Mouse (Mus musculus) MEL (cell line): Measurements from ENCODE around the gene Tuba3a.

Source experiments
- CTCF ChIP-seq, 3 experiments: IDR thresholded peaks in 2 of 3; conservative IDR thresholded peaks in 1 of 3; 2 replicates each; pipeline ENCODE4 v1.5.1; 2011 to 2012; ENCODE audit warnings: low read length in 3 of 3, low read depth in 2 of 3, mild to moderate bottlenecking in 2 of 3, improper control_type of control experiment in 1 of 3, inconsistent platforms in 1 of 3, mixed read lengths in 1 of 3, moderate library complexity in 1 of 3; ENCODE audit not compliant: control insufficient read depth in 1 of 3, insufficient read depth in 1 of 3, poor library complexity in 1 of 3, severe bottlenecking in 1 of 3
- KAT2A ChIP-seq: conservative IDR thresholded peaks from 2 replicates; pipeline ENCODE4 v1.6.1; 2012; ENCODE audit warnings: low read depth, low read length, improper control_type of control experiment, inconsistent platforms
- POLR2A ChIP-seq, 2 experiments: IDR thresholded peaks; 2 replicates each; pipeline ENCODE4 v1.6.1; 2011 to 2012; ENCODE audit warnings: low read length in 2 of 2, mild to moderate bottlenecking in 2 of 2, control low read depth in 1 of 2, improper control_type of control experiment in 1 of 2, low read depth in 1 of 2, moderate library complexity in 1 of 2; ENCODE audit not compliant: control insufficient read depth in 1 of 2, insufficient read depth in 1 of 2, poor library complexity in 1 of 2
- UBTF ChIP-seq: IDR thresholded peaks from 2 replicates; pipeline ENCODE4 v1.6.1; 2012; ENCODE audit warnings: low read depth, mild to moderate bottlenecking, inconsistent platforms, low read length, improper control_type of control experiment, moderate library complexity, borderline replicate concordance; ENCODE audit not compliant: insufficient read depth
- ZC3H11A ChIP-seq: IDR thresholded peaks from 2 replicates; pipeline ENCODE4 v1.6.1; 2012; ENCODE audit warnings: low read depth, mild to moderate bottlenecking, inconsistent platforms, low read length, improper control_type of control experiment

GRCm38 (mm10) chr6:125260006-125260555 lies 25.8 kb downstream of the Tuba3a start:
- TF ChIP-seq UBTF (no peak), CTCF (IDR thresholded peaks at IDR 0.05 in 2 of 3, conservative IDR thresholded peaks at IDR 0.05 in 1 of 3; ENCODE audit: control insufficient read depth in 1 of 3, insufficient read depth in 1 of 3, low read depth in 2 of 3, low read length in 3 of 3, poor library complexity in 1 of 3, severe bottlenecking in 1 of 3) (no peak), POLR2A (IDR thresholded peaks at IDR 0.05; ENCODE audit: control insufficient read depth in 1 of 2, insufficient read depth in 1 of 2, low read depth in 1 of 2, low read length in 2 of 2, poor library complexity in 1 of 2) (no peak), KAT2A (no peak), ZC3H11A (no peak)
